Mouse (Mus musculus): ENCODE results near the gene Grip1.

GRCm38 (mm10) chr10:119722471-119722870 lies 268.8 kb downstream of the Grip1 start:
- no peak for TF ChIP-seq POLR2A (IDR thresholded peaks at IDR 0.05; ENCODE audit: extremely low read depth, insufficient read depth, low read length)
- TF ChIP-seq CTCF (IDR thresholded peaks at IDR 0.05; ENCODE audit: low read depth, low read length): no peak

Data from liver, adult 2 months (tissue).